Mouse (Mus musculus) liver, embryonic 18 days (tissue): ENCODE data around the gene Arnt. TPM values are rescaled to one million over a fixed set of nuclear protein-coding genes. Genes with fewer than 3 reads are reported as not detected.

Source experiments
- polyA plus RNA-seq: library from polyadenylated mRNA; depleted of rRNA; stranded (reverse); fragments of >200 nt; gene quantifications from 2 replicates; pipeline ENCODE4 v1.2.3, GENCODE M21; 2012; rRNA removed

Gene Arnt
- 12.3 and 13.4 TPM in 2 replicates for polyA plus RNA-seq

DNA sequence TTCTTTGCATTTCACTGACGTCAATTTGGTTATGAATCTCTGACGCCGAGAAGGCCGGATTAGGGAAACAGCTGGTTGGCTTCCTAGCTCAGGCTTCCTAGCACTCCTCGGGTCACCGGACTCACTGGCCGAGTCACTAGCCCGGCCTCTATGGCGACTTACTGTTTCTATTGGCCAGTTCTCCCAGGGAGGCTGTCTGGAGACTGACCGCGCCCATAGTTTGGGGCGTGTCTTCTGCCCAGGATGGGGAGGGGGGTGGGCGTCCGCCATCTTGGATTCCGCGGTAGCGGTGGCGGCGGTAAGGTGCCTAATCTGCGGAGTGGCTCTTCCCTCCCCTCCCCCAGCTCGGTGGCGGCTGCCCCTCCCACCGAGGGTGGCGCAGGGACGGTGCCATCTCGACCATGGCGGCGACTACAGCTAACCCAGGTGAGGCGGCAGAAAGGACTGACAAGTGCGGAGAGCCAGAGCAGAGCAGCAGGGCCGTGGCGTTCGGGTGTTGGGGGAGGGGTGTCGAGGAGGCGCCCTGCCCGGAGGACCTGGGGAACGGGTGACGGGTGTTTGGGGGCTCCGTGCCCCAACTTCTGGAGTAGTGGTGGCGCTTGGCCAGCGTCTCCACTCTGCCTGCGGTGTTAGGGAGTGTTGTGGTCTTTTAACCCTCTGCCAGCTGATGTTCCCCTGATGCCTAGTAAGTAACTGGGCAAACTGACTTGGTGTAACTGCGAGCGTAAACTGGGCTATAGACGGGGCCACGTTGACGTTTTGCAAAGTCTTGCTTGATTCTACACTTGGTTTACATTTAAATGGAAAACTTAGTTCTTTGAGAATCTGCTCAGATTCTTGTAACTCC is at the start of gene Arnt:
Gene Arnt, plus strand, starts transcription at position 253 of the 847 bp plus-strand sequence.

DNA sequence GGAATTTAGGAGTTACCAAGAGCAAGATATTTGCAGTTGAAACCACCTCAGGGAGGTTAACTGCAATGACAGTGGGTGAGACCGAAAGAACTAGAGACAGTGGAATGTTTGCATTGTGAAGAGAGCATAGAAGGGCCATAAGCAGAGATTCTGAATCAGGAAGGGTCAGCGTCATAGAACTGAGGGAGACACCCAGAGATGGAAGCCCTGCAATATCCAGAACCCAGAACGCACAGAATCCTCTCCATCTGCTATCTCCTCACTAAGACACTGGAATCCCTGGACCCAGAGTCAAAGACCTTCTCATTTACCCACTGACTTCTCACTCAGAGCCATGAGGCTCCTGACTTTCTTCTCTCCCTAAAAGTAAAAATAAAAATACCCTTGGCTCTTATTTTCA is 31.4 kb upstream of the Arnt start, which contains the start of gene 4930558C23Rik:
Gene 4930558C23Rik, minus strand, starts transcription at position 101 of the 400 bp plus-strand sequence.

DNA sequence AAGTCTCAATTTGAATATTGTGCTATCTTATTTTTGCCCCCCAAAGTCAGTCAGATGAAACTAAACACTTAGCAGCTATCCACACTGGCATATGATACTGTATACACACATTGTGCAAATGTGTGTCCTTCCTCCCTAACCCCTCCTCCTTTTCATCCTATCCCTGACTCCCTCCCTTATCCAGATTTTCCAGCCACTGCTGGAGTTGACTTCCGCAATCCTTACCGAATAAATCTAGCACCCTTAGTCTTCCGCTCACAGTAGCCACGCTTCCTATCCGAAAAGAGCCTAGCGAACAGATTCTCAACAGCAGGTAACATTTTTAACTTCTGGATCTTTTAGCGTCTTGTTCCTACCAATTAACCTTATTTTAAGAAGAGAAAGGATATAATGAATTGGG is 64.8 kb downstream of the Arnt start, which contains the start of gene Ctsk:
Gene Ctsk, plus strand, starts transcription at position 233 of the 400 bp plus-strand sequence.

DNA sequence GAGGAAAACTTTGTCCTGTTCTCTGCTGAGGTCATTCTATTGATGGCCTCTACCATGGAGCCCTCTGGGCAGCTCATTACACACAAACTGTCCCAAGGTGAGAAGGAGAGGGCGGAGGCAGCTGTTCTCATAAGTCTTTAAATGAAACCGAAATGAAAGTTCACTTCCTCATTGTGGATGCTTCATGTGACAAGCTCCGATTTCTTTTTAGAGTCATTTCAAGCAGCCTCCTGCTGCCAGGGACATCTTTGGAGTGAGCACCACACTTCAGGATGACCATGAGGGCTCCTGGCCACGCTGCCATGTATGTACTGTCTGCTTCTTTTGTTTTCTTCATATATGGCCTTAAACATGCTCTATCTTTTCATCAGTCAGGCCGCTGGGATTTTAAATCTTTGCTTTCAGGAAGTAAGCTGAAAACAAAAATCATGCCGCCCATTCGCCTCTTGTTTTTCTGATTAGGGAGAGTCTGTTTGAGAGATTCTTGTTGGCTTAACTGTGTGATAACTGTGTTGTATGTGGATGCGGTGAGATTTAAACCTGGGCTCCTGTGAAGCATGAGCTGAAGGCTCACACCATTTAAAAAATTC is 92.5 kb downstream of the Arnt start, which contains the start of gene Ctss:
Gene Ctss, plus strand, starts transcription at position 165 of the 590 bp plus-strand sequence.

Other genes starting within 250 kb of the Arnt start
- gene Gabpb2, start 216.5 kb upstream of the Arnt start, polyA plus RNA-seq = 9.5 and 10.4 TPM in 2 replicates
- gene Cdc42se1, start 205.7 kb upstream of the Arnt start, polyA plus RNA-seq = 25.1 and 25.3 TPM in 2 replicates
- gene Mllt11, start 202.2 kb upstream of the Arnt start, polyA plus RNA-seq = 3.4 and 3.8 TPM in 2 replicates
- 0.08 and 0.09 TPM in 2 replicates for gene Gm128, start 192.8 kb upstream of the Arnt start, polyA plus RNA-seq
- 0.02 and 0.04 TPM in 2 replicates for gene Bnipl, start 183.2 kb upstream of the Arnt start, polyA plus RNA-seq
- gene Mindy1, start 153.0 kb upstream of the Arnt start, polyA plus RNA-seq = 34.8 and 35.4 TPM in 2 replicates
- 7.7 and 8.3 TPM in 2 replicates for gene Prune1, start 152.3 kb upstream of the Arnt start, polyA plus RNA-seq
- 1.6 and 1.8 TPM in 2 replicates for gene Anxa9, start 127.2 kb upstream of the Arnt start, polyA plus RNA-seq
- gene Cers2, start 119.6 kb upstream of the Arnt start, polyA plus RNA-seq = 69.0 and 71.4 TPM in 2 replicates
- gene Setdb1, start 77.2 kb upstream of the Arnt start, polyA plus RNA-seq = 11.2 and 13.2 TPM in 2 replicates
- not detected in 2 replicates for gene 4930558C23Rik, start 31.5 kb upstream of the Arnt start, polyA plus RNA-seq
- 1.2 and 1.4 TPM in 2 replicates for gene Ctsk, start 64.9 kb downstream of the Arnt start, polyA plus RNA-seq
- 48.7 and 63.1 TPM in 2 replicates for gene Ctss, start 92.4 kb downstream of the Arnt start, polyA plus RNA-seq
- not detected in 2 replicates for gene Hormad1, start 125.3 kb downstream of the Arnt start, polyA plus RNA-seq
- 9.9 and 10.3 TPM in 2 replicates for gene Golph3l, start 154.5 kb downstream of the Arnt start, polyA plus RNA-seq
- gene Ensa, start 190.6 kb downstream of the Arnt start, polyA plus RNA-seq = 11.0 and 11.3 TPM in 2 replicates
- gene Mcl1, start 224.4 kb downstream of the Arnt start, polyA plus RNA-seq = 35.9 and 40.1 TPM in 2 replicates